Mouse (Mus musculus) heart, postnatal 0 days (tissue): ENCODE results near the gene Spag7. TPM values are rescaled to one million over a fixed set of nuclear protein-coding genes. Genes with fewer than 3 reads are reported as not detected.

Experiments
- ATAC-seq: fragments of 200-750 bp; cut with Nextera tagmentation; 2 replicates; pipeline ENCODE4 v1.8.0; 2017; ENCODE audit warnings: low read depth, moderate number of reproducible peaks, moderate library complexity; ENCODE audit not compliant: insufficient read depth
- DNase-seq: peaks from one replicate; pipeline ENCODE4 v3.0.0-alpha.2; 2016; ENCODE audit warnings: low spot score
- H3K27ac ChIP-seq: fragments of 300-500 bp; sonication (generic); 2 replicates; pipeline ENCODE4 v1.5.1; 2014; ENCODE audit warnings: low read depth, mild to moderate bottlenecking
- H3K27me3 ChIP-seq: fragments of 300-500 bp; sonication (generic); 2 replicates; pipeline ENCODE4 v1.6.1; 2014; ENCODE audit warnings: low read length, mixed read lengths; ENCODE audit not compliant: control insufficient read depth, insufficient read depth
- H3K36me3 ChIP-seq: fragments of 300-500 bp; sonication (generic); replicated peaks from 2 replicates; pipeline ENCODE4 v1.6.1; 2014; ENCODE audit warnings: low read length, mixed read lengths; ENCODE audit not compliant: control insufficient read depth, insufficient read depth
- H3K4me1 ChIP-seq: fragments of 300-500 bp; sonication (generic); 2 replicates; pipeline ENCODE4 v1.6.1; 2014; ENCODE audit warnings: antibody characterized with exemption; ENCODE audit not compliant: control insufficient read depth, insufficient read depth
- H3K4me2 ChIP-seq: fragments of 300-500 bp; sonication (generic); 2 replicates; pipeline ENCODE4 v1.6.1; 2014; ENCODE audit warnings: low read depth, mild to moderate bottlenecking, low read length, moderate library complexity
- H3K4me3 ChIP-seq: fragments of 300-500 bp; sonication (generic); 2 replicates; pipeline ENCODE4 v1.5.1; 2014; ENCODE audit warnings: low read depth, low read length
- H3K9ac ChIP-seq: fragments of 300-500 bp; sonication (generic); replicated peaks from 2 replicates; pipeline ENCODE4 v1.6.1; 2014; ENCODE audit warnings: low read depth, low read length, mixed read lengths
- H3K9me3 ChIP-seq: fragments of 300-500 bp; sonication (generic); replicated peaks from 2 replicates; pipeline ENCODE4 v1.6.1; 2016; ENCODE audit warnings: low read length; ENCODE audit not compliant: control insufficient read depth
- CTCF ChIP-seq: IDR thresholded peaks from 2 replicates; pipeline ENCODE4 v1.5.1; 2016; ENCODE audit warnings: antibody characterized with exemption, control low read depth, low read depth
- EP300 ChIP-seq: IDR thresholded peaks from 2 replicates; pipeline ENCODE4 v1.6.1; 2016; ENCODE audit warnings: antibody characterized with exemption, low read depth
- WGBS: fragments of 180-500 bp; shearing (Covaris S2); extraction: QIAGEN DNeasy Blood & Tissue Kit; methylation state at CpG from one replicate; pipeline ENCODE4 v1.1.7; 2014; 5-methylcytosine and 5-hydroxymethylcytosine counted together
- polyA plus RNA-seq: library from polyadenylated mRNA; unstranded; fragments of >200 nt; fragmentation: Nextera tagmentation; extraction: Ambion mirVana; gene quantifications from 2 replicates; pipeline ENCODE4 v1.2.1, GENCODE M21; 2015
- total RNA-seq: library from RNA; depleted of rRNA; stranded (reverse); fragments of >200 nt; gene quantifications from 2 replicates; pipeline ENCODE4 v1.2.3, GENCODE M21; 2014; ENCODE audit warnings: low replicate concordance

Spag7 gene
- total and polyA plus RNA-seq, 2 experiments from 2014 or later: 42.0 to 175 TPM

DNA sequence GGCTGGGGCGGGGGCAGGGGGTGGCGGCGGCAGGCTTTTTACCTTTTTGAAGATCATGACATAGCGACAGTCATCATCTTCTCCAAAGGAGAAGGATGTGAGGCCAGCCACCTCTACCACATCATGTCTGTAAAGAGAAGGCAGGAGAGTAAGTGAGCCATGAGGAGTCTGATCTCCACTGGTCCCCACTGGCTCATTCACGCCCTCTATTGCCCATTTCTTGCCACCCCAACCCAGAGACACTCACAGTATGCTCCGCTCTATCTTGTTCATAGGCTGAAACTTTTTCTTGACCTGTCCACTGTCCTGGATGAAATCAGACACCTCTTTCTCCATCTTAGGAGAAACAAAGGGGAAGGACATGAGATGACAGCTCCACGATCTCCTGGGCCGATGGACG, 4.5 kb downstream of the Spag7 start:
- H3K36me3 ChIP-seq: peaks cover 62% of the 10 kb centered on the region

DNA sequence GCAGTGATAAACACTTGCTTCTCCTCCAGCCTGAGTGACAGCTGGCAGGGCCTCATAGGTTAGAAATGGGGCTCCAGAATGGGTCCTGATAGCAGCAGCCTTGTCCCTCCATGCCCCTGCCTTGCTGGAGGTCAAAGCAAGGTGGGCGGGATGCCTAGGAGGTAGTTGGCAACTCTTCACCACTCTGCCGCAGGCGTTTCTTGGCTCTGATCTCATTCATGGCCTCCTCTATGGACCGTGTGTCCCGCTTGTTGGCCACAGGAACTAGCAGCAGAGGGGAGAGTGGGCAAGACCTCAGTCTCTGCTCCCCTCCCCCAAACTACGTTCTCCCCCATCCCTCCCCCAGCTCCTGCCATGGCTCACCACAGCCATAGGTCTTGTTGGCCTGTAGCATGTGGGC, 5.3 kb downstream of the Spag7 start:
- Histone ChIP-seq H3K27me3 (no peaks in the 10 kb centered on the region), H3K4me3 (no peak overlapping the region), H3K4me1 (peaks cover 30% of the 10 kb centered on the region), H3K36me3 (peaks cover 68% of the 10 kb centered on the region), H3K9me3 (no peaks in the 10 kb centered on the region), H3K27ac (peak overlapping the region; percentile 70), H3K4me2 (no peak overlapping the region), H3K9ac (no peak overlapping the region)
- 40% methylated on average over 6 of the region's 6 CpGs for WGBS
- TF ChIP-seq EP300: peak; percentile 53; the same call in 1 of the 2 replicates
- no peak for TF ChIP-seq CTCF
- DNase-seq (peak; percentile 59), ATAC-seq (peak; percentile 21; the same call in 1 of the 2 replicates)

More for the DNA sequence above, 4.5 kb downstream of the Spag7 start:
- no peaks in the 10 kb centered on the region for H3K27me3 ChIP-seq
- peak overlapping the region; percentile 70 for H3K27ac ChIP-seq
- H3K4me2 ChIP-seq: no peak overlapping the region
- H3K4me1 ChIP-seq: peaks cover 23% of the 10 kb centered on the region
- DNase-seq (no peak), ATAC-seq (no peak)
- TF ChIP-seq EP300 (no peak), CTCF (peak; percentile 19; the same call in 1 of the 2 replicates)
- no peak overlapping the region for H3K9ac ChIP-seq
- no peaks in the 10 kb centered on the region for H3K9me3 ChIP-seq
- 90% methylated on average over 9 of the region's 9 CpGs for WGBS
- H3K4me3 ChIP-seq: no peak overlapping the region

GRCm38 (mm10) chr11:70663101-70663500, 6.1 kb downstream of the Spag7 start:
- WGBS: 59% methylated on average over 8 of the region's 8 CpGs
- H3K36me3 ChIP-seq: peaks cover 68% of the 10 kb centered on the region
- peaks cover 34% of the 10 kb centered on the region for H3K4me1 ChIP-seq

DNA sequence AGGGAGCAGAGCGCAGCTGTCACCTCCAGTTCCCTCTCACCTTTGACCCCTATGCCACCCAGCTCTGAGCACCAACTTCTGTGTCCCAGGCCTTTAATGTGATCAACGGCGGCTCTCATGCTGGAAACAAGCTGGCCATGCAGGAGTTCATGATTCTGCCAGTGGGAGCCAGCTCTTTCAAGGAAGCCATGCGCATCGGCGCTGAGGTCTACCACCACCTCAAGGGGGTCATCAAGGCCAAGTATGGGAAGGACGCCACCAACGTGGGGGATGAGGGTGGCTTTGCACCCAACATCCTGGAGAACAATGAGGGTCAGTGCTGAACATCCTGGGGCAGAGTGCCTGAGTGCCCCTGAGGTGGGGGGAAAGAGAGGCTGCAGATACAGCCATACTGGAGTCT, 8.6 kb downstream of the Spag7 start:
- DNase-seq (no peak), ATAC-seq (no peak)
- no peaks in the 10 kb centered on the region for H3K9me3 ChIP-seq
- H3K9ac ChIP-seq: no peak overlapping the region
- H3K27me3 ChIP-seq: no peaks in the 10 kb centered on the region
- H3K4me1 ChIP-seq: peaks cover 44% of the 10 kb centered on the region
- peaks cover 60% of the 10 kb centered on the region for H3K36me3 ChIP-seq
- H3K4me2 ChIP-seq: 0 out of 2 replicates have a peak overlapping the region, but pooled peaks have one; percentile 9
- H3K27ac ChIP-seq: peak overlapping the region; percentile 30; the same call in 1 of the 2 replicates
- TF ChIP-seq CTCF: no peak
- no peak for TF ChIP-seq EP300
- no peak overlapping the region for H3K4me3 ChIP-seq
- 77% methylated on average over 8 of the region's 8 CpGs for WGBS

More at GRCm38 (mm10) chr11:70663101-70663500, 6.1 kb downstream of the Spag7 start:
- TF ChIP-seq CTCF (no peak), EP300 (no peak)
- H3K9me3 ChIP-seq: no peaks in the 10 kb centered on the region
- H3K27ac ChIP-seq: peak overlapping the region; percentile 70
- ATAC-seq (no peak), DNase-seq (no peak)
- no peak overlapping the region for H3K4me2 ChIP-seq
- no peak overlapping the region for H3K4me3 ChIP-seq
- H3K9ac ChIP-seq: no peak overlapping the region
- no peaks in the 10 kb centered on the region for H3K27me3 ChIP-seq

- H3K36me3 ChIP-seq: peaks cover 44% of the 10 kb centered on the region
- peak overlapping the region; percentile 75 for H3K4me2 ChIP-seq
- H3K9ac ChIP-seq: peak overlapping the region; percentile 1; the same call in 1 of the 2 replicates
These were observed 10.3 kb downstream of the Spag7 start for GRCm38 (mm10) chr11:70658942-70659341.

GRCm38 (mm10) chr11:70658521-70658920, 10.7 kb downstream of the Spag7 start:
- Histone ChIP-seq H3K4me1 (peaks cover 41% of the 10 kb centered on the region), H3K9me3 (no peaks in the 10 kb centered on the region), H3K27me3 (no peaks in the 10 kb centered on the region), H3K27ac (peak overlapping the region; percentile 100), H3K4me3 (peak overlapping the region; percentile 96), H3K36me3 (peaks cover 39% of the 10 kb centered on the region), H3K9ac (peak overlapping the region; percentile 99), H3K4me2 (peak overlapping the region; percentile 75)
- ATAC-seq: no peak
- WGBS: 52% methylated on average over 5 of the region's 5 CpGs
- no peak for TF ChIP-seq CTCF
- no peak for TF ChIP-seq EP300
- no peak for DNase-seq

More at GRCm38 (mm10) chr11:70658942-70659341, 10.3 kb downstream of the Spag7 start:
- no peak for TF ChIP-seq CTCF
- TF ChIP-seq EP300: no peak
- Histone ChIP-seq H3K9me3 (no peaks in the 10 kb centered on the region), H3K27me3 (no peaks in the 10 kb centered on the region), H3K4me1 (peaks cover 41% of the 10 kb centered on the region), H3K27ac (no peak overlapping the region), H3K4me3 (peak overlapping the region; percentile 96)
- no peak for DNase-seq
- 58% methylated on average over 8 of the region's 8 CpGs for WGBS
- ATAC-seq: no peak
